Mouse (Mus musculus) kidney, embryonic 14.5 days (tissue): ENCODE measurements at regions not wholly inside any gene's neighbourhood (a gene's known extent, or its start where the extent isn't known, plus 50 kb on each side); places are given as distances from the start of the nearest gene placed in this dataset.

Experiments used
- ATAC-seq: fragments of 200-750 bp; cut with Nextera tagmentation; 2 replicates; pipeline ENCODE4 v1.8.0; 2017; ENCODE audit warnings: moderate number of reproducible peaks, mild to moderate bottlenecking, moderate TSS enrichment, moderate library complexity; ENCODE audit not compliant: low FRiP score, low TSS enrichment
- H3K27ac ChIP-seq: fragments of 300-500 bp; sonication (generic); 2 replicates; pipeline ENCODE4 v1.5.1; 2014; ENCODE audit warnings: low read depth, mild to moderate bottlenecking, low read length, moderate library complexity, mixed read lengths
- H3K27me3 ChIP-seq: fragments of 300-500 bp; sonication (generic); 2 replicates; pipeline ENCODE4 v1.6.1; 2014; ENCODE audit warnings: mild to moderate bottlenecking, low read length; ENCODE audit not compliant: control insufficient read depth, insufficient read depth
- H3K36me3 ChIP-seq: fragments of 300-500 bp; sonication (generic); 2 replicates; pipeline ENCODE4 v1.6.1; 2014; ENCODE audit warnings: low read length, mixed read lengths; ENCODE audit not compliant: control insufficient read depth, insufficient read depth
- H3K4me1 ChIP-seq: fragments of 300-500 bp; sonication (generic); 2 replicates; pipeline ENCODE4 v1.6.1; 2014; ENCODE audit warnings: low read length, mixed read lengths; ENCODE audit not compliant: control insufficient read depth, insufficient read depth
- H3K4me2 ChIP-seq: fragments of 300-500 bp; sonication (generic); replicated peaks from 2 replicates; pipeline ENCODE4 v1.6.1; 2014; ENCODE audit warnings: low read depth, mild to moderate bottlenecking, low read length
- H3K4me3 ChIP-seq: fragments of 300-500 bp; sonication (generic); 2 replicates; pipeline ENCODE4 v1.5.1; 2014; ENCODE audit warnings: mild to moderate bottlenecking, low read length
- H3K9ac ChIP-seq: fragments of 300-500 bp; sonication (generic); 2 replicates; pipeline ENCODE4 v1.6.1; 2014; ENCODE audit warnings: low read depth, mild to moderate bottlenecking, low read length, moderate library complexity
- H3K9me3 ChIP-seq: fragments of 300-500 bp; sonication (generic); 2 replicates; pipeline ENCODE4 v1.6.1; 2016; ENCODE audit warnings: low read length; ENCODE audit not compliant: control insufficient read depth
- WGBS: fragments of 180-500 bp; shearing (Covaris S2); extraction: QIAGEN DNeasy Blood & Tissue Kit; methylation state at CpG from one replicate; pipeline ENCODE4 v1.1.7; 2014; 5-methylcytosine and 5-hydroxymethylcytosine counted together

GRCm38 (mm10) chr11:111155023-111155422 lies 89.1 kb downstream of the Kcnj2 start:
- no peaks in the 10 kb centered on the region for H3K9me3 ChIP-seq
- no peak overlapping the region for H3K4me2 ChIP-seq
- no peaks in the 10 kb centered on the region for H3K36me3 ChIP-seq
- no peak for ATAC-seq
- no peaks in the 10 kb centered on the region for H3K27me3 ChIP-seq
- H3K27ac ChIP-seq, result no peak overlapping the region
- 88% methylated on average over 7 of the region's 7 CpGs for WGBS
- no peak overlapping the region for H3K4me3 ChIP-seq
- H3K4me1 ChIP-seq, result no peaks in the 10 kb centered on the region
- H3K9ac ChIP-seq, result no peak overlapping the region

GRCm38 (mm10) chr11:111155747-111156146 lies 89.8 kb downstream of the Kcnj2 start:
- no peak overlapping the region for H3K4me3 ChIP-seq
- no peak overlapping the region for H3K27ac ChIP-seq
- no peak overlapping the region for H3K4me2 ChIP-seq
- H3K9ac ChIP-seq, result no peak overlapping the region
- H3K36me3 ChIP-seq, result no peaks in the 10 kb centered on the region
- WGBS, result 81% methylated on average over 7 of the region's 7 CpGs
- ATAC-seq, result no peak
- H3K9me3 ChIP-seq, result no peaks in the 10 kb centered on the region
- H3K27me3 ChIP-seq, result no peaks in the 10 kb centered on the region
- no peaks in the 10 kb centered on the region for H3K4me1 ChIP-seq

- no peak overlapping the region for H3K4me3 ChIP-seq
- H3K9ac ChIP-seq, result no peak overlapping the region
- ATAC-seq, result no peak
- H3K27me3 ChIP-seq, result no peaks in the 10 kb centered on the region
- H3K9me3 ChIP-seq, result no peaks in the 10 kb centered on the region
- no peak overlapping the region for H3K4me2 ChIP-seq
- no peaks in the 10 kb centered on the region for H3K4me1 ChIP-seq
- no peaks in the 10 kb centered on the region for H3K36me3 ChIP-seq
- WGBS, result 83% methylated on average over 2 of the region's 2 CpGs
- no peak overlapping the region for H3K27ac ChIP-seq
These were observed 93.3 kb downstream of the Kcnj2 start for GRCm38 (mm10) chr11:111159299-111159698.

- Histone ChIP-seq H3K4me1 (no peaks in the 10 kb centered on the region), H3K9me3 (no peaks in the 10 kb centered on the region), H3K4me3 (no peak overlapping the region), H3K27me3 (no peaks in the 10 kb centered on the region), H3K36me3 (no peaks in the 10 kb centered on the region), H3K9ac (no peak overlapping the region), H3K27ac (no peak overlapping the region), H3K4me2 (no peak overlapping the region)
- no peak for ATAC-seq
These were observed 98.9 kb downstream of the Kcnj2 start for GRCm38 (mm10) chr11:111164907-111165306.

- H3K4me3 ChIP-seq, result no peak overlapping the region
- ATAC-seq, result no peak
- no peaks in the 10 kb centered on the region for H3K4me1 ChIP-seq
- no peaks in the 10 kb centered on the region for H3K36me3 ChIP-seq
- 91% methylated on average over 5 of the region's 5 CpGs for WGBS
- H3K27ac ChIP-seq, result no peak overlapping the region
- no peaks in the 10 kb centered on the region for H3K27me3 ChIP-seq
- no peaks in the 10 kb centered on the region for H3K9me3 ChIP-seq
- H3K9ac ChIP-seq, result no peak overlapping the region
- H3K4me2 ChIP-seq, result no peak overlapping the region
These were observed 104.3 kb downstream of the Kcnj2 start for GRCm38 (mm10) chr11:111170174-111170800.

- ATAC-seq, result no peak
- WGBS, result 88% methylated on average over 4 of the region's 4 CpGs
- Histone ChIP-seq H3K27ac (no peak overlapping the region), H3K36me3 (no peaks in the 10 kb centered on the region), H3K4me1 (no peaks in the 10 kb centered on the region), H3K4me2 (no peak overlapping the region), H3K4me3 (no peak overlapping the region), H3K9me3 (no peaks in the 10 kb centered on the region), H3K9ac (no peak overlapping the region), H3K27me3 (no peaks in the 10 kb centered on the region)
These were observed 107.6 kb downstream of the Kcnj2 start for GRCm38 (mm10) chr11:111173525-111173924.

GRCm38 (mm10) chr11:111175566-111175965 lies 109.6 kb downstream of the Kcnj2 start:
- no peaks in the 10 kb centered on the region for H3K9me3 ChIP-seq
- 56% methylated on average over 3 of the region's 3 CpGs for WGBS
- no peaks in the 10 kb centered on the region for H3K4me1 ChIP-seq
- no peaks in the 10 kb centered on the region for H3K36me3 ChIP-seq
- H3K4me3 ChIP-seq, result no peak overlapping the region
- no peak overlapping the region for H3K4me2 ChIP-seq
- no peak overlapping the region for H3K9ac ChIP-seq
- no peak for ATAC-seq
- H3K27me3 ChIP-seq, result no peaks in the 10 kb centered on the region
- H3K27ac ChIP-seq, result no peak overlapping the region

- no peaks in the 10 kb centered on the region for H3K4me1 ChIP-seq
- 83% methylated on average over 4 of the region's 4 CpGs for WGBS
- H3K9ac ChIP-seq, result no peak overlapping the region
- H3K27ac ChIP-seq, result no peak overlapping the region
- H3K27me3 ChIP-seq, result no peaks in the 10 kb centered on the region
- H3K36me3 ChIP-seq, result no peaks in the 10 kb centered on the region
- ATAC-seq, result no peak
- H3K9me3 ChIP-seq, result no peaks in the 10 kb centered on the region
- no peak overlapping the region for H3K4me3 ChIP-seq
- H3K4me2 ChIP-seq, result no peak overlapping the region
These were observed 111.6 kb downstream of the Kcnj2 start for GRCm38 (mm10) chr11:111177516-111177915.

- H3K4me3 ChIP-seq, result no peak overlapping the region
- H3K9me3 ChIP-seq, result no peaks in the 10 kb centered on the region
- ATAC-seq, result no peak
- no peaks in the 10 kb centered on the region for H3K27me3 ChIP-seq
- no peak overlapping the region for H3K9ac ChIP-seq
- no peak overlapping the region for H3K27ac ChIP-seq
- H3K4me1 ChIP-seq, result no peaks in the 10 kb centered on the region
- no peaks in the 10 kb centered on the region for H3K36me3 ChIP-seq
- WGBS, result 81% methylated on average over 4 of the region's 4 CpGs
- no peak overlapping the region for H3K4me2 ChIP-seq
These were observed 131.5 kb downstream of the Kcnj2 start for GRCm38 (mm10) chr11:111197422-111197821.
